Mouse (Mus musculus) layer of hippocampus, postnatal 14 days (tissue): ENCODE measurements at regions not wholly inside any gene's neighbourhood (a gene's known extent, or its start where the extent isn't known, plus 50 kb on each side); places are given as distances from the start of the nearest gene placed in this dataset.

Experiments
- DNase-seq, 2 experiments: peaks; one replicate each; pipeline ENCODE4 v3.0.0; 2021 to 2022; ENCODE audit warnings: low spot score in 2 of 2, mixed read lengths in 1 of 2

- no peak for DNase-seq
Measured at GRCm38 (mm10) chr11:44156081-44156480, 243.8 kb upstream of the Il12b start.

DNA sequence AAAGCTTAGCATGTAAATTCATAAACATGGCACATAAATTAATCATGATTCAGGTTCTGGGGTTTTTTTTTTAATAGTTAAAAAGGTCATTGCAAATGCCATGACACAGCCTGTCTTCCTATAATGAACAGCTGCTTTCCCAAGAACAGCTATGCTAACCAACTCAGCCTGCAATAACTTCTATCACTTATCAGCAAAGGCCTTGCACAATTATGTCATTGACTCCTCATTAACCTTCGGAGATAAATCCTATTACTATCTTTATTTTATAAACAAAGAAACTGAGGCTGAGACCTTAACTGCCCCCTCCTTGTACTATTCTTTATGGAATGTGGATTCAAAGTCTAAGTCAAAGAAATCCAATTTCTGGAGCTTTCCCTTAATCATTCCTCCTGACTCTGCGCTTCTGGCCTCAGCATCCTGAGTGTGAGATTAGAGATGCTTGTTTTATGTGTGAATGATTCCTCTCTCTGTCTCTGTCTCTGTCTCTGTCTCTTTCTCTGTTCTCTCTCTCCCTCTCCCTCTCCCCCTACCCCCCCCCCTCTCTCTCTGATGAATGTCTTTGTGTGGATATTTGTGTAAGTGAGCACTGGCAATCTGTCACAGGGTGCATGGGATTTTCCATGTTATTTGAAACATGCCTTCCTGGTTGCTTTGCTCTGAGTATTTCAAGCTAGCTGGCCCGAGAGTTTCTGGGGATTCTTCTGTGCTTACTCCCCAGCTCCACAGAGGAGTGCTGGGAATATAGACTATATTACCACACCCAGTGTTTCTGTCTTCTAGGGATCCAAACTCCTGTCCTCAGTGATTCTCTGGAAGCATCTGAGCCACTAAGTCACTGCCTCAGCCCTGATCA, 243.1 kb upstream of the Il12b start:
- DNase-seq, result no peak

DNA sequence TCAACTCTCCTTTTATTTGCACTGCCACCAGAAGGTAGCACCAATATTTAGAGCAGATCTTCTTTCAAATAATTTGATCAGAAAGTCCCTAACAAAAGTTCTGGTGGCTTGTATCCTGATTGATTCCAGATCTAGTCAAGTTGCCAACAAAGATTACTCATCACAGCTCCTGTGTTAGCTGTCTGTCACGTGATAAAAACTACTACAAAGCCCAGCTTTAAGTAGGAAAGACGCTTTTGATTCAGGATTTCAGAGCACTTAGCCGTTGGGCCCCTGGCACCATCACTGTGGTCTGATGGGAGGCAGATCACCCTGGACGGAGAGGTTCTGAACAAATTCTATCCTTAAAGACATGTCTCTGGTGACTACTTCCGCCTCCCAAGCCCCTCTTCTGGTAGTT, 241.6 kb upstream of the Il12b start:
- no peak for DNase-seq

- no peak for DNase-seq
Measured at GRCm38 (mm10) chr11:44161734-44162418, 238.0 kb upstream of the Il12b start.

DNA sequence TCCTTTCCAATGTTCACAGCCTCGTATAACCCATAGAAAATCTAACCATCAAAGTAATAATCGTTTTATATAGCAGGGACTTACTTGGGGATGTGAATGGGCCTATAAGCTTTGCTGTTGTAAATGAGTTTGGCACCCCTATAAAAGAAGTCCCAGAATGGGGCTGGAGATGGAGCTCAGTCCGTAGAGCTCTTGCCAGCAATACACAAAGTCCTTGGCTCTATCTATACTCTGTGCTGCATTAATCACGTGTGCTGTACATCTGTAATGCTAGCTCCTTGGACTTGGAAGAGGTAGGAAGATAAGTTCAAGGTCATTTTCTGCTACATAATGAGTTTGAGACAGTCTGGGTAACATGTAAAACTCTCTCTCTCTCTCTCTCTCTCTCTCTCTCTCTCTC, 236.8 kb upstream of the Il12b start:
- DNase-seq, result no peak

- DNase-seq, result no peak
Measured at GRCm38 (mm10) chr11:44163748-44164147, 236.1 kb upstream of the Il12b start.

DNA sequence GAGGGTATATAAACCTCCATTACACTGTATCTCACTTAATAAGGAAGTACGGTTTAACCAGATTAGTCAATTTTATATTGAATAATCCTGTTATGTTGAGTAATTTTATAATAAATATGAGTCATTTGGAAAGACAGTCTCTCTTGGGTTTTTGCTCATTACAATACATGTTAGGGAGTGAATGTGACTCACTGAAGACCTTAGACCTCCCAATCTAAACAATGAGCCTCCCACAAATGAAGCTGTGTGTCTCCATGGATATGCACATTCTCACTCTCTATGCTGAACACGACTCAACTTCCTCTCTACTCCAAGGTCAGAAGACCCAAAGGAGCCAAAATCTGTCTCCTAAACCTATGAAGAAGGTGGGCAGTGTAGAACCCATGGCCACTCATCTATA, 235.7 kb upstream of the Il12b start:
- DNase-seq, result no peak

GRCm38 (mm10) chr11:44167724-44168500, 232.0 kb upstream of the Il12b start:
- DNase-seq, result no peak

- no peak for DNase-seq
Measured at GRCm38 (mm10) chr11:44172478-44172877, 227.4 kb upstream of the Il12b start.

DNA sequence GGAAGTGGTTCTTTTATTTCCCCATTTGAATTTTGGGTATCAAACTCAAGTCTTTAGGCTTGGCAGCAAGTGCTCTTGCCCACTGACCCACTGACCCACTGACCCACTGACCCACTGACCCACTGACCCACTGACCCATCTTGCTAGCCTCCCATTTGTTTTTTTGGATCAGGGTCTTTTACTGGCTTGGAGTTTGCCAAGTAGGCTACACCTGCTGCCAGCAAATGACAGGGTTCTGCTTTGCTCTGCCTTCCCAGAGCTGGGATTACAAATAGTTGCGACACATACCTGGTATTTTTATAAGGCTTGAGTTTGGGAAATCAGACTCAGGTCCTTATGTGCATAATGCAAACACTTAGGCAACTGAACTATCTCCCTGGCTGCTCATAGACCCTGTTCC, 226.7 kb upstream of the Il12b start:
- no peak for DNase-seq

- no peak for DNase-seq
Measured at GRCm38 (mm10) chr11:44174548-44174947, 225.3 kb upstream of the Il12b start.

- no peak for DNase-seq
Measured at GRCm38 (mm10) chr11:44179711-44180110, 220.2 kb upstream of the Il12b start.

- DNase-seq, result no peak
Measured at GRCm38 (mm10) chr11:44183823-44184222, 216.0 kb upstream of the Il12b start.

DNA sequence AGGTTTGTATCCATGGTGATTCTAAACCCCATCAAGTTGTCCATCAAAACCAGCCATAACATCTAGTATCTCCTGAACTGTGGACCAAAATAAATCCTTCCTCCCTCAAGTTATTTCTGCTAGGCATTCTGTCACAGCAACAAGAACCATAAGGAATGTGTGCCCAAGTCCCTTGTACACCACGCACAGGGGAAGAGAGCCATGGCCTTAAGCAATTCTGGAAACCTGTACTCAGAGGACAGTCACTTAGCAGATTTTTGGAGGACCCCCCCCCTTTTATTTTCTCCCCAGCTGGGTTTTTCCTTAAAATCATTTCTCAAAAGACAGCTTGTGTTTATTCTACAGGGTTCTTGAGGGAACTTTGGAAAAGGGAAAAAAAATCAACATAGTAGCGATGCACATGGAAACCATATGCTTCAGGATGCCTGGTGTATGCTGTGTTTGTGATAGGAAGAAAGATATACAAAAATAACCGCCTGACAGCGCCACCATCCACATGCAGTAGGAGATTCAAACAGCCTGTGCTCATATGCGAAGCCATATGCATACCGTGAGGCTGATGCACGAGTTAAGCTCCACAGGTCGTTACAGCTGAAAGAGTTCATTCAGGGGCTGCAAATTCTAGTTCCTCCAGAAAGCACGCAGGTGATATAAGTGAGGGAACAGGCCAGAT, 214.5 kb upstream of the Il12b start:
- peak; percentile 9 to 37 for DNase-seq

DNA sequence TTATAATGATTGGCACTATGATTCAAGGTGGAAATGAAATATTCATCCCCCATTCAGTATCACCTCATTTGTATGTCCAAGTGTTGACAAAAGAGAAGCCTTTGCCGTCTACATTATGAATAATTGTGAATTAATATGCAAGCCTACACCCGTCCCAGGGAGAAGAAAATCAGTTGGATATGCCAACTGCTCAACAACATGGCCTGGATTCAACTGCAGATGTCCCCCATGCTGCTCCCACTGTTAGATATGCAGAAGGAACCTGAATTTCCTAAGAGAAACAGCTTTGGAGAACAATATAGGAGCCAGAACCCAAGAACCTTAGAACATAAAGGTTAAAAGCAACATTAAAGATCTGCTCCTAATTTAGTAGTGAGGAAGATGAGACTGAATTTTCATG, 211.7 kb upstream of the Il12b start:
- DNase-seq, result peak; percentile 25 to 49

DNA sequence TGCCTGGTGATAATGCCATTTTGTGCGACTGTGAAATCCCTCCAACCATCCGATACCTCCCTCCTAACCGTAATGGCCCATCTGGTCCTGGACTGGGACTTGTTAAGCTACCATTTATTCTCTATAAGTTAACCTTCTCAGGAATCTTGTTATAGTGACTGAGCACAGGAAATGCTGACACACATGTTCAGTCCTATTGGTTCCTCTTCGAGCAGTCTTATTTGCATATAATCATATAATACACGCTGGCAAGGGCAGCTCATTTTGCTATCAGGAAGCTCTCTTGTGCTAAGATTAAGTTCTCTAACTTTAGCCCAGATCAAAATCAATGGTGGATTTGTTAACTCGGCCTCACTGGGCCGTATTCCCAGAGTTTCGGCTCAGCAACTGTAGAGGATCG, 206.1 kb upstream of the Il12b start:
- no peak for DNase-seq

- DNase-seq, result no peak
Measured at GRCm38 (mm10) chr11:44202716-44203115, 197.1 kb upstream of the Il12b start.

DNA sequence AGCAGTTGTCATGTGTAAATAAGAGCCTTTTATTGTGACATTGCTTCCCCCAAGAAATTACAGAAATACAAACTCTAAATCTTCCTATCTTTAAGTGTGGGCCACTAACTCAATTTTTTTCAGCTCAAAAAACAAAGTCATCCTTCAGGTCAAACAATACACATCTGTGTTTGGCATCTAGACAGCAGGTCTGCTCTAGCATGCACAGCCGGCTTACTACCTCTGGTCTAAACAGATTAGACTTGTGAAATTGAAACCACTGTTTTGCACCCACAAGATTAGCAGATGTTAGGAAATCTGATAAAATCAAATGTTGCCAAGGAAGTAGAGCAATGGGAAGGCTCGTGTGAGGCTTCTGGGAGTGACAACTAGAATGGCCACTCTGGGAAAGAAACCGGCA, 195.5 kb upstream of the Il12b start:
- no peak for DNase-seq

DNA sequence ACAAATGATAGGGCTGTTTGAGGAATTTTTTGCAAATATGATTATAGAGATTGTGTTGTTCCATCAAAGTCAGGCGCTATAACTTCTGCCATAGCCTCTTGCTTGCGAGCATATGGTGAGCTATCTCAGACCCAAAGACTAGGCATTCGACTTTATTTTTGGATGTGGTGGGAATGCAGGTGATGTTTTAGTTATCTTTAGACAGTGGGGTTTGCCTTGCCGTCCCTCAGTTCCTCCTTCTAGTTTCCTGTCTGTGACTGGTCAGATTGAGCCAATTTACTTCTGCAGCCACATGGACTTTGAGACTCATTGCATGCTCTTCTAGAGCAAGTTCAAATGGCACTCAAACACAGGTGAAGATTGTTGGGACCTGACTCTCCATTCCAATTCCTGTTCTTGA, 193.0 kb upstream of the Il12b start:
- DNase-seq, result no peak

- DNase-seq, result peak; percentile 27 to 31
Measured at GRCm38 (mm10) chr11:44211871-44212441, 187.9 kb upstream of the Il12b start.

DNA sequence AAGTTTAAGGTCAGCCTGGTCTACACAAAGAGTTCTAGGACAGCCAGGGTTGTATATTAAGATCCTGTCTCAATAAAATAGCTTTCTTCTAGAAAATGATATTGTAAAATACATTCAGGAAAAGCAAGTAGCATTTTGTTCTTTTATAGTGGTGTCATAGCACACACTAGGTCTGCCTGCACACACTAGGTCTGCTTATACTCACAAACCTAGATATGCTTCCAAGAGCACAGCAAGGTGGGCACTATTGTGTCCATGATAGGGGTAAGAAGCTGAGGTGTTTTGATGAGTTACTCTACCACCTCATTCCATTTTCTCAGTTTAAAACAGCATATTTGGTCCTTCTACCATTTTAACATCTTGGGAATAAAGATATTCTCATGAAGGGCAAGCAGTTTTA, 185.8 kb upstream of the Il12b start:
- no peak for DNase-seq
